Comparison of ENCODE assay signal across 23 mouse cellular contexts in genomic region chr2:77889949-77890348, GRCm38 (mm10). TPM values are rescaled to one million over a fixed set of nuclear protein-coding genes. Genes with fewer than 3 reads are reported as not detected.
A peak's percentile ranks its signal among the peaks of the same experiment; 100 is the strongest.
DNase-seq lines count a peak whose midpoint lies in the region; ATAC-seq lines count a peak whose summit lies in the region.
"Had no signal": no experiment of that assay in that cellular context is flagged by ENCODE, and none has a peak within 500 bp of the region (broad histone marks: within the 10 kb centered on the region; RNA-seq: fewer than 3 reads in every experiment).

No protein-coding gene starts in this region.

- H3K27ac ChIP-seq in limb, embryonic 11.5 days (replicated peaks; ENCODE audit: low read depth, low read length) = no peak overlapping the region
- no peak overlapping the region for H3K27ac ChIP-seq in limb, embryonic 10.5 days
- H3K27ac ChIP-seq in neural tube, embryonic 15.5 days (replicated peaks) = no peak overlapping the region

- peak; percentile 16 for DNase-seq in limb, embryonic 11.5 days (ENCODE audit: low spot score)
- no peak for DNase-seq in limb, embryonic 10.5 days (ENCODE audit: low spot score)
- DNase-seq in neural tube, embryonic 10.5 days (ENCODE audit: extremely low spot score, low spot score) = peak; percentile 6
- peak; percentile 76 for DNase-seq in 3T3-L1 (ENCODE audit: low read depth, low spot score)
- no peak for DNase-seq in urinary bladder, adult 2 months (ENCODE audit: low spot score)
- DNase-seq: adrenal gland, adult 2 months; adrenal gland, adult 8-10 months; adrenal gland, postnatal 10 days; adrenal gland, postnatal 14 days; adrenal gland, postnatal 25 days; adrenal gland, postnatal 36 days; B cell, adult 2 months; cerebellum, adult 11 months; cerebellum, adult 11-12 months; cerebellum, adult 18-20 months had no signal

- 93% methylated on average over 6 of the region's 6 CpGs for WGBS in limb, embryonic 11.5 days
- 94% methylated on average over 6 of the region's 6 CpGs for WGBS in limb, embryonic 10.5 days
- 96% methylated on average over 6 of the region's 6 CpGs for WGBS in neural tube, embryonic 15.5 days

- H3K4me1 ChIP-seq in limb, embryonic 11.5 days (ENCODE audit: control insufficient read depth, insufficient read depth, low read length) = no peaks in the 10 kb centered on the region
- no peaks in the 10 kb centered on the region for H3K4me1 ChIP-seq in limb, embryonic 10.5 days
- no peaks in the 10 kb centered on the region for H3K4me1 ChIP-seq in megakaryocyte, embryonic 14.5 days
- no peaks in the 10 kb centered on the region for H3K4me1 ChIP-seq in neural tube, embryonic 15.5 days

- ATAC-seq in limb, embryonic 11.5 days (ENCODE audit: insufficient number of reproducible peaks, low FRiP score, low TSS enrichment, low read depth) = no peak; the same call in 1 of the 2 replicates
- no peak for ATAC-seq in megakaryocyte, adult 5-6 weeks (ENCODE audit: poor library complexity, severe bottlenecking)
- no peak for ATAC-seq in neural tube, embryonic 15.5 days (ENCODE audit: low FRiP score)
- ATAC-seq: activated CD4-positive, CD25-positive, alpha-beta regulatory T cell, adult 4 months; CD4-positive, CD25-positive, alpha-beta regulatory T cell, adult 4 months; Patski had no signal

- peaks cover 4% of the 10 kb centered on the region for H3K36me3 ChIP-seq in limb, embryonic 11.5 days (ENCODE audit: control insufficient read depth, insufficient read depth, low read length)
- H3K36me3 ChIP-seq in limb, embryonic 10.5 days = peaks cover 27% of the 10 kb centered on the region
- H3K36me3 ChIP-seq in megakaryocyte, embryonic 14.5 days (replicated peaks; ENCODE audit: low read length) = peaks cover 46% of the 10 kb centered on the region
- peaks cover 23% of the 10 kb centered on the region for H3K36me3 ChIP-seq in neural tube, embryonic 15.5 days

- no peaks in the 10 kb centered on the region for H3K27me3 ChIP-seq in limb, embryonic 11.5 days (ENCODE audit: control insufficient read depth, insufficient read depth, low read length)
- H3K27me3 ChIP-seq in limb, embryonic 10.5 days (ENCODE audit: low read depth, poor library complexity, severe bottlenecking) = no peaks in the 10 kb centered on the region
- no peaks in the 10 kb centered on the region for H3K27me3 ChIP-seq in megakaryocyte, embryonic 14.5 days (replicated peaks)
- no peaks in the 10 kb centered on the region for H3K27me3 ChIP-seq in neural tube, embryonic 15.5 days (replicated peaks)
- H3K27me3 ChIP-seq: CH12.LX, Patski had no signal

- no peak overlapping the region for H3K4me3 ChIP-seq in limb, embryonic 11.5 days (ENCODE audit: low read depth, low read length)
- H3K4me3 ChIP-seq in limb, embryonic 10.5 days = no peak overlapping the region
- peak overlapping the region; percentile 1 for H3K4me3 ChIP-seq in megakaryocyte, embryonic 14.5 days (replicated peaks)
- no peak overlapping the region for H3K4me3 ChIP-seq in neural tube, embryonic 15.5 days (replicated peaks)

- H3K9me3 ChIP-seq in limb, embryonic 11.5 days (ENCODE audit: control insufficient read depth, low read length) = no peaks in the 10 kb centered on the region
- no peaks in the 10 kb centered on the region for H3K9me3 ChIP-seq in limb, embryonic 10.5 days (replicated peaks)
- peaks cover 13% of the 10 kb centered on the region for H3K9me3 ChIP-seq in megakaryocyte, embryonic 14.5 days
- H3K9me3 ChIP-seq in neural tube, embryonic 15.5 days (replicated peaks) = no peaks in the 10 kb centered on the region
- H3K9me3 ChIP-seq: G1E had no signal

- H3K4me2 ChIP-seq in limb, embryonic 11.5 days (ENCODE audit: low read depth, severe bottlenecking) = no peak overlapping the region
- H3K4me2 ChIP-seq in neural tube, embryonic 15.5 days = no peak overlapping the region

- no peak overlapping the region for H3K9ac ChIP-seq in limb, embryonic 11.5 days (ENCODE audit: low read length)
- no peak overlapping the region for H3K9ac ChIP-seq in neural tube, embryonic 15.5 days (replicated peaks)

RNA-seq across cellular contexts. Expression of gene Cwc22, which starts 56.2 kb away (rescaled TPM):
- polyA plus RNA-seq in limb, embryonic 11.5 days (2014; fragmentation: Nextera tagmentation; extraction: Ambion mirVana) = 40.4 and 47.2 TPM in 2 replicates
- polyA plus RNA-seq in limb, embryonic 10.5 days (2016; fragmentation: Nextera tagmentation; extraction: Ambion mirVana) = 41.1 and 42.8 TPM in 2 replicates
- 1.4 and 32.2 TPM in 2 replicates for polyA plus RNA-seq in megakaryocyte, embryonic 14.5 days (2012; ENCODE audit: insufficient read depth, low replicate concordance)
- 31.3 and 33.7 TPM in 2 replicates for total RNA-seq in megakaryocyte, adult 5-6 weeks (2015)
- total RNA-seq in megakaryocyte, adult 5-6 weeks (2017) = 86.3 and 92.3 TPM in 2 replicates
- polyA plus RNA-seq in neural tube, embryonic 15.5 days (2015; fragmentation: Nextera tagmentation; extraction: Ambion mirVana) = 17.8 and 20.7 TPM in 2 replicates
- 27.5 and 30.0 TPM in 2 replicates for polyA plus RNA-seq in urinary bladder, adult 2 months (2012; rRNA removed)

Comparison
In these comparisons a context has a peak if more than half of its experiments do, and no peak if none do; other contexts are left out.
1. DNase-seq: peak in limb, embryonic 11.5 days (single experiment), neural tube, embryonic 10.5 days (single experiment) and 3T3-L1 (single experiment); none in limb, embryonic 10.5 days (single experiment) and urinary bladder, adult 2 months (single experiment).